Mouse (Mus musculus) kidney, embryonic 15.5 days (tissue): Measurements from ENCODE around the gene Ewsr1. TPM values are rescaled to one million over a fixed set of nuclear protein-coding genes. Genes with fewer than 3 reads are reported as not detected.

Experiments
- ATAC-seq: fragments of 200-750 bp; cut with Nextera tagmentation; replicated peaks from 2 replicates; pipeline ENCODE4 v1.8.0; 2017; ENCODE audit warnings: moderate TSS enrichment; ENCODE audit not compliant: low FRiP score
- H3K27ac ChIP-seq: fragments of 300-500 bp; sonication (generic); 2 replicates; pipeline ENCODE4 v1.5.1; 2015; ENCODE audit warnings: mild to moderate bottlenecking, inconsistent platforms
- H3K27me3 ChIP-seq: fragments of 300-500 bp; sonication (generic); 2 replicates; pipeline ENCODE4 v1.6.1; 2015; ENCODE audit warnings: inconsistent platforms
- H3K36me3 ChIP-seq: fragments of 300-500 bp; sonication (generic); 2 replicates; pipeline ENCODE4 v1.6.1; 2015; ENCODE audit warnings: inconsistent platforms
- H3K4me1 ChIP-seq: fragments of 300-500 bp; sonication (generic); 2 replicates; pipeline ENCODE4 v1.6.1; 2015; ENCODE audit warnings: inconsistent platforms
- H3K4me2 ChIP-seq: fragments of 300-500 bp; sonication (generic); 2 replicates; pipeline ENCODE4 v1.6.1; 2015; ENCODE audit warnings: moderate library complexity, mild to moderate bottlenecking, inconsistent platforms
- H3K4me3 ChIP-seq: fragments of 300-500 bp; sonication (generic); replicated peaks from 2 replicates; pipeline ENCODE4 v1.5.1; 2015; ENCODE audit warnings: mild to moderate bottlenecking, inconsistent platforms
- H3K9ac ChIP-seq: fragments of 300-500 bp; sonication (generic); 2 replicates; pipeline ENCODE4 v1.6.1; 2015; ENCODE audit warnings: mild to moderate bottlenecking, inconsistent platforms
- H3K9me3 ChIP-seq: fragments of 300-500 bp; sonication (generic); replicated peaks from 2 replicates; pipeline ENCODE4 v1.6.1; 2016; ENCODE audit warnings: inconsistent platforms
- WGBS: fragments of 180-500 bp; shearing (Covaris S2); methylation state at CpG from one replicate; pipeline ENCODE4 v1.1.7; 2015; ENCODE audit warnings: mixed read lengths; 5-methylcytosine and 5-hydroxymethylcytosine counted together
- polyA plus RNA-seq: library from polyadenylated mRNA; unstranded; fragments of >200 nt; fragmentation: Nextera tagmentation; extraction: Ambion mirVana; gene quantifications from 2 replicates; pipeline ENCODE4 v1.2.1, GENCODE M21; 2015

Ewsr1 gene
- polyA plus RNA-seq, 1 experiment from 2014 or later, result 840 TPM

- H3K9ac ChIP-seq, result no peak overlapping the region
- peak overlapping the region; percentile 87 for H3K4me2 ChIP-seq
- H3K27ac ChIP-seq, result no peak overlapping the region
- 70% methylated on average over 13 of the region's 13 CpGs for WGBS
- peaks cover 68% of the 10 kb centered on the region for H3K4me1 ChIP-seq
- no peak for ATAC-seq
- no peaks in the 10 kb centered on the region for H3K9me3 ChIP-seq
- peak overlapping the region; percentile 87; the same call in 1 of the 2 replicates for H3K4me3 ChIP-seq
- H3K36me3 ChIP-seq, result peaks cover 10% of the 10 kb centered on the region
- H3K27me3 ChIP-seq, result peaks cover 59% of the 10 kb centered on the region
Observed at GRCm38 (mm10) chr11:5062860-5063505, 36.1 kb downstream of the Ewsr1 start.

DNA sequence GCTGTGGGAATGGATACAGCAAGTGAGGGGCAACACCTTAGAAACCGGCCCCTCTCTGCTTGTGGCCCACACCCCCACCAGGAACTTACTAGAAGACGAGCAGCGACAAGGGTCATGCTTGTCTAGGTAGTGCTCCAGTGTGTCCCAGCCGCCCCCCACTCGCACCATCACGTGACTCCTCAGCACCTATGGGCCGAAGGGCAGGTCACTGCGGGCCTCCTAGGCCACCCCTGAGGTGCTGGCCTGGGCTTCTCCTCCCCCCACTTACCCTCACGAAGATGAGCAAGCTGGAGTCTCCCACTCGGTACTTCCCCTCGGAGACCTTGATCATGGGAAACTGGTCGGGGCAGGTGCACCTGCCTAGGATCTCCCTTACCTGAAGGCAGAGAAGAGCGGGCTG lies 36.7 kb downstream of the Ewsr1 start:
- Histone ChIP-seq H3K4me3 (peak overlapping the region; percentile 41), H3K9me3 (no peaks in the 10 kb centered on the region), H3K27ac (no peak overlapping the region), H3K36me3 (0 out of 2 replicates have a peak, but pooled peaks cover 3% of the 10 kb centered on the region), H3K4me1 (peaks cover 74% of the 10 kb centered on the region), H3K27me3 (peaks cover 66% of the 10 kb centered on the region), H3K4me2 (peak overlapping the region; percentile 78), H3K9ac (peak overlapping the region; percentile 44; the same call in 1 of the 2 replicates)
- no peak for ATAC-seq
- 21% methylated on average over 13 of the region's 13 CpGs for WGBS

- H3K4me3 ChIP-seq, result peak overlapping the region; percentile 41
- under 1% methylated on average over 62 of the region's 62 CpGs for WGBS
- H3K4me2 ChIP-seq, result peak overlapping the region; percentile 78
- H3K27me3 ChIP-seq, result peaks cover 73% of the 10 kb centered on the region
- H3K4me1 ChIP-seq, result peaks cover 81% of the 10 kb centered on the region
- H3K9ac ChIP-seq, result peak overlapping the region; percentile 44
- no peaks in the 10 kb centered on the region for H3K9me3 ChIP-seq
- peak; percentile 33 for ATAC-seq
- 0 out of 2 replicates have a peak, but pooled peaks cover 3% of the 10 kb centered on the region for H3K36me3 ChIP-seq
- H3K27ac ChIP-seq, result no peak overlapping the region
Observed at GRCm38 (mm10) chr11:5061413-5062139, 37.5 kb downstream of the Ewsr1 start.

GRCm38 (mm10) chr11:5060756-5061412 lies 38.2 kb downstream of the Ewsr1 start:
- H3K4me1 ChIP-seq, result peaks cover 88% of the 10 kb centered on the region
- 58% methylated on average over 28 of the region's 28 CpGs for WGBS
- H3K9me3 ChIP-seq, result no peaks in the 10 kb centered on the region
- H3K27me3 ChIP-seq, result peaks cover 80% of the 10 kb centered on the region
- H3K4me2 ChIP-seq, result peak overlapping the region; percentile 78
- peak overlapping the region; percentile 41 for H3K4me3 ChIP-seq
- H3K9ac ChIP-seq, result peak overlapping the region; percentile 41
- no peak for ATAC-seq
- H3K27ac ChIP-seq, result no peak overlapping the region
- 0 out of 2 replicates have a peak, but pooled peaks cover 3% of the 10 kb centered on the region for H3K36me3 ChIP-seq

DNA sequence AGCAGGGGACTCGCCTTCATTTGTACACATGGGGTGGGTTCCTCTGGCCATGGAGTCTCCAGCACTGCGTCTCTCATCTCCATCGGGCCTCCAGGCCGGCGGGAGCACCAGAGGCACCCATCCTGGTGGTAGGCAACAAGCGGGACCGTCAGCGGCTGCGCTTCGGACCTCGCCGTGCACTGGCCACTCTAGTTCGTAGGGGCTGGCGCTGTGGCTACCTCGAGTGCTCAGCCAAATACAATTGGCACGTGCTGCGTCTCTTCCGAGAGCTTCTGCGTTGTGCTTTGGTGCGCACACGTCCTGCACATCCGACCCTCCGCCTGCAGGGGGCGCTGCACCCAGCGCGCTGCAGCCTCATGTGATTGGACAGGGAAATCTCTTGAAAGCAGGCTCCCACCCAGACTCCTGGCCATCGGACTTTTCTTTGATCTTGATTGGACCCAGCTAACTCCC lies 39.3 kb downstream of the Ewsr1 start:
- H3K36me3 ChIP-seq, result 0 out of 2 replicates have a peak, but pooled peaks cover 3% of the 10 kb centered on the region

GRCm38 (mm10) chr11:5059230-5059629 lies 39.8 kb downstream of the Ewsr1 start:
- no peak overlapping the region for H3K4me3 ChIP-seq
- no peak overlapping the region for H3K27ac ChIP-seq
- H3K4me2 ChIP-seq, result peak overlapping the region; percentile 98
- H3K9ac ChIP-seq, result no peak overlapping the region
- H3K9me3 ChIP-seq, result no peaks in the 10 kb centered on the region
- H3K36me3 ChIP-seq, result 0 out of 2 replicates have a peak, but pooled peaks cover 3% of the 10 kb centered on the region
- peaks cover 81% of the 10 kb centered on the region for H3K4me1 ChIP-seq
- 20% methylated on average over 14 of the region's 14 CpGs for WGBS
- no peak for ATAC-seq
- peaks cover 87% of the 10 kb centered on the region for H3K27me3 ChIP-seq

More for the DNA sequence above, 39.3 kb downstream of the Ewsr1 start:
- no peak overlapping the region for H3K27ac ChIP-seq
- no peak overlapping the region for H3K4me3 ChIP-seq
- peaks cover 87% of the 10 kb centered on the region for H3K27me3 ChIP-seq
- 8% methylated on average over 27 of the region's 27 CpGs for WGBS
- H3K4me1 ChIP-seq, result peaks cover 86% of the 10 kb centered on the region
- no peak overlapping the region for H3K9ac ChIP-seq
- no peaks in the 10 kb centered on the region for H3K9me3 ChIP-seq
- no peak for ATAC-seq
- 0 out of 2 replicates have a peak overlapping the region, but pooled peaks have one; percentile 98 for H3K4me2 ChIP-seq

DNA sequence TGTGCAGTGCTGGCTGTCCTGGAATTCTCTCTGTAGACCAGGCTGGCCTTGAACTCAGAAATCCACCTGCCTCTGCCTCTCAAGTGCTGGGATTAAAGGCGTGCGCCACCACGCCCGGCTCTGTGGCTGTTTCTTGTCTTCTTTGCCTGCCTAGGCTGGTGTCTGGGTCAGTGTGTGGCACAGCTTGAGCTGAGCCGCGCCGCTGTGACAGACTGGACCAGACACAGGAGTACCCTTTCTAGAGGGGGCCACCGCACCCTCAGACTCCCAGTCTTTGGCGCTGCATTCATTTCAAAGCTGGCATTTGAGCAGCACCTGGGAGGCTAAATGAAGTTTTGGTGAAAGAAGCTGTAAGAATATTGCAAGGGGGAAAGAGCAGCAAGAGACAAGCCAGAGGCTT lies 40.3 kb downstream of the Ewsr1 start:
- Histone ChIP-seq H3K27ac (no peak overlapping the region), H3K27me3 (peaks cover 84% of the 10 kb centered on the region), H3K4me1 (peaks cover 77% of the 10 kb centered on the region), H3K9ac (no peak overlapping the region), H3K4me2 (peak overlapping the region; percentile 98), H3K9me3 (no peaks in the 10 kb centered on the region), H3K4me3 (peak overlapping the region; percentile 56; the same call in 1 of the 2 replicates), H3K36me3 (0 out of 2 replicates have a peak, but pooled peaks cover 3% of the 10 kb centered on the region)
- ATAC-seq, result no peak
- 28% methylated on average over 9 of the region's 9 CpGs for WGBS

DNA sequence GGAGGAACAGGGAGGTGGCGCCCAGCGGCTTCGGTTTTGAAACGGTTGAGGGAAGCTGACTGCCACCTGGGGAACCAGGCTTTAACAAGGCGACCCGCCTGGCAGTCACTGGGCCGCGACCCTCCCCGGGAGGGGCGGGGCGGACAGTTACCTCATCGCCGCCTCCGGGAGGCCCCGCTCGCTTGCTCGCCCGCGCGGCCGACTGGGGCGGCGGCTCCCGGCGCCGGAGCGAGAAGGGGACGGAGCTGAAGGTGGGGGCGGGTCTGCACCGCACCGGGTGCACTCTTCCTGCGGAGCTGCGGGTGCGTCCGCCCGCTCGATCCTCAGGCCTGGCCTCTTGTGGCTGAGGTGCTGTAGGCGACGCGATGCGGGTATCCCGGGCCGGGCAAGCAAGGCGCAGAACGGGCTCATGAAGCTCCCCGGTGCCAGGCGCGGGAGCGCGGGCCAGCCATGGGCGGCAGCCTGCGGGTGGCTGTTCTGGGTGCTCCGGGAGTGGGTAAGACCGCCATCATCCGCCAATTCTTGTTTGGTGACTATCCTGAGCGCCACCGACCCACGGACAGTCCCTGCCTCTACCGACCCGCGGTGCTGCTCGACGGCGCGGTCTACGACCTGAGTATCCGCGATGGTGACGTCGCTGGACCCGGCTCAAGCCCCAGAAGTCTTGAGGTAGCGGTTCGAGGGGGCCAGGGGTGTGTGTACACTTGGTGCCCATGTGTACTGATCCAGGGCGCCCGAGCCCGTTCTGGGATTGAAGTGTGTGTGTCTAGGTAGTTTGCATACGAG lies 41.0 kb downstream of the Ewsr1 start, which contains the start of gene Rasl10a:
TSS of gene Rasl10a (plus strand) at position 273 of the 786 bp plus-strand sequence.
- H3K4me2 ChIP-seq, result peak within 1 kb of the TSS; percentile 98
- H3K27ac ChIP-seq, result no peak within 1 kb of the TSS
- peaks cover 77% of the 10 kb centered on the region for H3K27me3 ChIP-seq
- 2% methylated on average over 75 of the region's 77 CpGs for WGBS
- peak within 1 kb of the TSS; percentile 56 for H3K4me3 ChIP-seq
- H3K9me3 ChIP-seq, result no peaks in the 10 kb centered on the region
- peaks cover 69% of the 10 kb centered on the region for H3K4me1 ChIP-seq
- peak within 1 kb of the TSS; percentile 58 for H3K9ac ChIP-seq
- H3K36me3 ChIP-seq, result 0 out of 2 replicates have a peak, but pooled peaks cover 3% of the 10 kb centered on the region
- ATAC-seq, result peak; percentile 0; the same call in 1 of the 2 replicates

DNA sequence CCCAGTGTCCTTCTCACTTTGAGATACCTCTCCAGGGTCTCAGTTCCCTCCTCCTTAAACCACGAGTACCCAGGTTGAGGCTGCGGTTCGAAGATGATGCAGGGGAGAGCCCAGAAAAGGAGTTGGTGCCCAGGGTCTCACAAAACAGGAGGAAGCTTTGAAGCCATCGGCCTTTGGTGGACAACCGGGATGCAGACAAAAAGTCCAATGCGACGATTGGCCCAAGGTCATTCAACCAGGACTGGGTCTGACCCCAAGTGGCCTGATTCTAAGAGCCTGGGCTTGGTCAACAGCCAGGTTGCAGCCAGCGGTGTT lies 41.6 kb downstream of the Ewsr1 start:
- H3K4me1 ChIP-seq, result peaks cover 64% of the 10 kb centered on the region
- peak overlapping the region; percentile 98 for H3K4me2 ChIP-seq
- no peak for ATAC-seq
- H3K9me3 ChIP-seq, result no peaks in the 10 kb centered on the region
- 0 out of 2 replicates have a peak, but pooled peaks cover 3% of the 10 kb centered on the region for H3K36me3 ChIP-seq
- H3K27ac ChIP-seq, result no peak overlapping the region
- WGBS, result 19% methylated on average over 8 of the region's 8 CpGs
- H3K4me3 ChIP-seq, result peak overlapping the region; percentile 56
- peak overlapping the region; percentile 58; the same call in 1 of the 2 replicates for H3K9ac ChIP-seq
- peaks cover 72% of the 10 kb centered on the region for H3K27me3 ChIP-seq

DNA sequence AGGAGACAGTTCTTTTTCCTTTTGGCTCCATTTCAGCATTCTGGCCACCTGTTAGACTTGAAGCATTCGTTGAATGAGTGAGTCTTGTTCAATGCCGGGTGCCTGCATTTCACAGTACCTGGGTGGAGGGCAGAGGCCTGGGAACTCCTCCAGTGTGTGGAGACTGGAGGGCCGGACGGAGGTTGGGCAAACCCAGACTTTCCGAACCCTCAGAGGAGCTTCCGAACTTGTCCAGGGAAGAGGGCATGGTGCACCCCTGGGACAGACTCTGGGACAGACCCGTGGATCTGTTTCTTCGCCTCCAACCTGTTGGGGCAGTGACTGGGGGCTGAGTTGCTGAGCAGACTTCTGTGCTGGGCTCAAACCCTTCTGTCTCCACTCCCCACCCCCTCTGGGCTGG lies 42.0 kb downstream of the Ewsr1 start:
- no peak for ATAC-seq
- Histone ChIP-seq H3K9ac (no peak overlapping the region), H3K4me3 (peak overlapping the region; percentile 56; the same call in 1 of the 2 replicates), H3K9me3 (no peaks in the 10 kb centered on the region), H3K27ac (no peak overlapping the region), H3K36me3 (0 out of 2 replicates have a peak, but pooled peaks cover 3% of the 10 kb centered on the region), H3K4me2 (peak overlapping the region; percentile 98), H3K27me3 (peaks cover 68% of the 10 kb centered on the region), H3K4me1 (peaks cover 60% of the 10 kb centered on the region)
- 54% methylated on average over 8 of the region's 8 CpGs for WGBS
